Mouse (Mus musculus) right cerebral cortex, postnatal 14 days (tissue): Measurements from ENCODE around the gene Vmn1r123.
"Not testable (repeated sequence)": the region's sequence is repeated elsewhere in the genome, so short reads cannot be mapped to it uniquely, and the experiment has no call there.

Experiments used
- DNase-seq: peaks from one replicate; pipeline ENCODE4 v3.0.0; 2022

The Vmn1r123 gene

GRCm38 (mm10) chr7:21161885-21162284 lies at the start of gene Vmn1r123:
Gene Vmn1r123 (plus strand): TSS chr7:21162185.
- DNase-seq: not testable (repeated sequence)

GRCm38 (mm10) chr7:21134028-21134427 lies 28.0 kb upstream of the Vmn1r123 start, which contains the start of gene Vmn1r122:
Gene Vmn1r122 (minus strand): TSS chr7:21134128.
- DNase-seq: not testable (repeated sequence)

GRCm38 (mm10) chr7:21190323-21190722 lies 28.3 kb downstream of the Vmn1r123 start, which contains the start of gene Gm5157:
Gene Gm5157 (minus strand): TSS chr7:21190423.
- not testable (repeated sequence) for DNase-seq
